Mouse (Mus musculus): ENCODE results near the gene Dmkn. TPM values are rescaled to one million over a fixed set of nuclear protein-coding genes. Genes with fewer than 3 reads are reported as not detected.

The Dmkn gene
- polyA plus RNA-seq, 1 experiment from 2014 or later: 12.7 TPM

GRCm38 (mm10) chr7:30761769-30762352 is 1.7 kb upstream of the Dmkn start:
- no peak for DNase-seq (ENCODE audit: low spot score)

- no peak for DNase-seq (ENCODE audit: low spot score)
Observed at GRCm38 (mm10) chr7:30765173-30765572, 1.6 kb downstream of the Dmkn start.

GRCm38 (mm10) chr7:30766408-30766807 is 2.9 kb downstream of the Dmkn start:
- DNase-seq (ENCODE audit: low spot score): no peak

DNA sequence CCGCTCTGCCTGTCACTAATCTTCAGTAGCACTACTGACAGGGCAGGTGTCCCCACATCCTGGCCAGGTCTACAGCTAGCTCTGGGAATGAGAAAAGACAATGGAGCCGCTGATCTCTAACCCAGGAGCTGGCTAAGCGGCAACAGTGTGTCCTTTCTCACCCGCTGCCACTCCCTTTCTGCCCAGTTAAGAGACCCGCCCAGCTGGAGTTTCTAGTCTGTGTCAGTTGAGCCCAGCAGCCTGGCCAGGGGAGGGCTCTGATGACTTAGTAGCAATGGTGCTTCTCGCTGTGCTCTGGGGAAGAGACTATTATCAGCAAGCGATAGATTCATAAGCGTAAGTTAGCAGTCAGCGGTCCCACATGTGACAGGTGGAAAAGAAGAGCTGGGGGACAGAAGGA is 5.7 kb downstream of the Dmkn start:
- no peak for DNase-seq (ENCODE audit: low spot score)

DNA sequence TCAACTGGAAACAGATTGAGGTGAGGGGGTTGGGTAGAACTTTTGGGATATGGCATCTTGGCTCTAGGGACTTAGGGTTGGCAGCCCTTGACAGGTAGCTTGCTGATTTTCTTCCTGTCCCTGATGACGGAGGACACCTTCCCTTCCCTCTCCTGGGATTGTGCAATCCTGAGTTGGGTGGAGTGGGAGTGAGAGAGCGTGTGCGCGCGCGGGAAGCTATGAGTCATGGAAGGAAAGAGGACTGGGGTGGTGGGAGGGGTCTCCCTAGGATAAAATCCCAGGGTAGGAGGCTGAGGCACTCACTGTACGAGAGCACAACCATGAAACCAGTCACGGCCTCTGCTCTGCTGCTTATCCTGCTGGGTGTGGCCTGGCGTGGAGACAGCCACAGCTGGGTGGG is 12.5 kb downstream of the Dmkn start:
- no peak for DNase-seq (ENCODE audit: low spot score)

DNA sequence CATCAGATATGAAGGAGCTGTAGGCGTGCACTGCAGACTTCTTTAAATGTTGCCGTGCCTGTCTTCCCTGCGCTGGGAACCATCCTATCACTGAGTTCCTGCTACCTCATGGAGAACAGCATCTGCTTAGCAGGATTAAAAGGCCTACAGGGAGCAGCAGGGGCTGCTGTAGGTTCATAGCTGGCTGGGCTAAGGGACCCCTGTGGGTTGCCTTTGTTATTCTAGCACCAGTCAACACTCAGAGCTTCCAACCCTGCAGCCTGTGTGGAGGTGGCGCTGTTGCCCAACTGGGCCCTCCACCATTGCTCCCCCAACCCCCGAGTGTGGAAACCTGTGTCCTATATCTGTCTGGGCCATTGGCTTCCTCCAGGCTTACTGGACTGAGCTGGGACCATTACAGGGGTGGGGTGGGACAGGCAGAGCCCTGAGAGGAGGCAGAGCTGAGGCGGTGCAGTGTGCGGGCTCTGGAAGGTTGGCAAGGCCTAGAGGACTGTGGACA is 13.6 kb downstream of the Dmkn start:
- DNase-seq (ENCODE audit: low spot score): no peak

DNA sequence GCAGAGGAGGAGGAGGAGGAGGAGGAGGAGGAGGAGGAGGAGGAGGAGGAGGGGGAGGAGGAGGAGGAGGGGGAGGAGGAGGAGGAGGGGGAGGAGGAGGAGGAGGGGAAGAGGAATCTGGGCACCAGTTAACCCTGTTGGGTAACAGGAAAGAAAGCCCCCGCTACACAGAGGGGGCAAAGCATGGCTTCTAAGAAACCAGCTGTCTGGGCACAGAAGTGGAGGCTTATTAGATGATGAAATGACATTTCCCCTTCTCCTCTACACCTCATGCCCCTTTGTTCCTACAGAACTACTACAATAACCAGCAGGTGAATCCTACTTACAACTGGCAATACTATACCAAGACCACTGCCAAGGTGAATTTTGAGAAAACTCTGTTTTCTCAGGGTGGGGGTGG is 14.4 kb downstream of the Dmkn start:
- DNase-seq (ENCODE audit: low spot score): no peak

DNA sequence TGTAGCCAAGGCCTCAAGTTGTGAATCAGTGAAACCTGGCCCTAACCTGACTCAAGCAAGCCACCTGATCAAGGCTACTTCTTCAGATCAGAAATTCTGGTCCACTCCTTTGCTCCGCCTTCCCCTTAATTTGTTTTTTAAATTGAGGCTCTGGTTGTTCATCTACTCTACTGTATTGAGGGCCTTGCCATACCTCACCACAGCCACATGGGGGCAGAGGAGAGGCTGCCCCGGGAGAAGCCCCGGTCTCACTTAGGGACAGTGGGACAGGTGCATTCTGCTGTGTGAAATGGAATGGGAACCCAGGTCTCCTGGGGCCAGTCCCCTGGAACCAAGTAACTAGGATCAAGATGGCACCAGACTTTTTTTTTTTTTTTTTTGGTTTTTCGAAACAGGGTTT is 18.2 kb downstream of the Dmkn start:
- peak; percentile 50 for DNase-seq (ENCODE audit: low spot score)

GRCm38 (mm10) chr7:30782658-30783057 is 19.1 kb downstream of the Dmkn start:
- no peak for DNase-seq (ENCODE audit: low spot score)

- no peak for DNase-seq (ENCODE audit: low spot score)
Observed at GRCm38 (mm10) chr7:30785154-30785553, 21.6 kb downstream of the Dmkn start.

DNA sequence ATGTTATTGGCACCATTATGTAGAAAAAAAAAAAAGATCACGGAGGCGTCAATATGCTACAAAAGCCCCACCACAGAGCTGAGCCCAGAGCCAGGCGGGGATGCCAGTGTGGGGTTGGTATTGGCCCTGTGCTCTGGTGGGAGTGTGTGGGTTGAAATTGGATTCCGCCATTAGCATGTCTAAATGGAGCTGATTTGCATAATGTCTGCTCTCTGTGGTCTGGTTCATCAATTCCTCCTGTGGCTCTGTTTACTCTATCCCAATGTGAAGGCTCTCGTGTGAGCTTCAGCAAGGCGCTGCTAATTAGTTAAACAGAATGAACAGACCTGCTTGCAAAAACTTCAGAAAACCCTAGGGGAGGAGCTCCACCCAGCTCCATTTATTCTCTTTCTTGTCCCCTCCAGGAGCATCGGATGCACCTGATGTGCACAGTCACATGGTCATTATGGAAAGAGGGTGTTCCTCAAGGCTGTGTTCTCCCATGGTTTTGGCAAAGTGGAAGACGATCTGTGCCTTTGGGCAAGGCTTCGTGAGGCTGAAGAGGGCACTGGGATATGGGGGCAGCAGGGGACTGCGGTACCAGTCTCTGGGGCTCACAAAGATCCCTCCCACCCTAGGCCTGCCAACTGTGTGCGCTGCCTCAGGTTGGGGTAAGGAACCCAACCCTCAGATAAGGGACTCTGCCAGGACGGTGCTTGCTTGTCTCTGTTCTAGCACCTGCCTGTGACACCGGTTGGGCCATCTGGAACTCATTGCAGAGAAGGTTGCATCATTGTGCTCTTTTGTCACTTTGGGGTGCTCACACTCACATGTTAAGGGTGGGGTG is 22.4 kb downstream of the Dmkn start:
- no peak for DNase-seq (ENCODE audit: low spot score)

- no peak for DNase-seq (ENCODE audit: low spot score)
Observed at GRCm38 (mm10) chr7:30787377-30788022, 23.9 kb downstream of the Dmkn start, which contains the start of gene Krtdap. Gene Krtdap (plus strand): TSS chr7:30787896.

DNA sequence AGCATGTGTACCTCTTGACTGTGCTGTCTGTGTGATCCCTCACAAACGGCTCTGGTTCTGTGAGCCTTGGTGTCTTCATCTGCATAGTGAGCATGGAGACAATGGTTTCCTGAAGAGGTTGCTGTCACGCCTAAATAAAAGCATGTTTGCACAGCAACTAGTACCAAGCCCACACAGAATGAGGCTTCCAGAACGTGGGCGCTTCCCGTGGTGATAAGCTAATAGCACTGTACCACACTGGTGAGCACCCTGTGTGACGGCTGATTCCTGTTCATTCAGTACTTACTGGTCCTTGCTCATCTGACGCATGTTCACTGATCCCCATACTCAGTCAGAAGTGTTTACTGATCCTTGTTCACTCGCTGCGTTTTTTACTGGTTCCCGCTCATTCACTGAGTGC is 26.6 kb downstream of the Dmkn start:
- DNase-seq (ENCODE audit: low spot score): no peak

- no peak for DNase-seq (ENCODE audit: low spot score)
Observed at GRCm38 (mm10) chr7:30791921-30792320, 28.4 kb downstream of the Dmkn start.

GRCm38 (mm10) chr7:30794921-30795320 is 31.4 kb downstream of the Dmkn start:
- no peak for DNase-seq (ENCODE audit: low spot score)

- DNase-seq (ENCODE audit: low spot score): no peak
Observed at GRCm38 (mm10) chr7:30796790-30797189, 33.2 kb downstream of the Dmkn start.

DNA sequence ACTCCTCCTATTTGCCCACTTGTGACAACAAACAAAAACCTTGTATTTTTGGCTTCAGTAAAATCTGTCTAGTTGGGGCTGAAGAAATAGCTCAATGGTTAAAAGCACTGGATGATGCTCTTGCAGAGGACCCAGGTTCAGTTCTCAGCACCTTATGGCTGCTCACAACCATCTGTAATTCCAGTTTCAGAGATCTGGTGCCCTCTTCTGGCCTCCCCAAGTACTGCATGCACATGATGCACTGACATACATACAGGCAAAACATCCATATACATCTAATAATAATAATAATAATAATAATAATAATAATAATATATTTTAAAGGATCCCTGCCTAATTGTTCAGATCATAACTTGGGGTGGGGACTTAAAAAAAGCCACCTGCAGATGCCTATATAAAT is 37.1 kb downstream of the Dmkn start:
- DNase-seq (ENCODE audit: low spot score): no peak

DNA sequence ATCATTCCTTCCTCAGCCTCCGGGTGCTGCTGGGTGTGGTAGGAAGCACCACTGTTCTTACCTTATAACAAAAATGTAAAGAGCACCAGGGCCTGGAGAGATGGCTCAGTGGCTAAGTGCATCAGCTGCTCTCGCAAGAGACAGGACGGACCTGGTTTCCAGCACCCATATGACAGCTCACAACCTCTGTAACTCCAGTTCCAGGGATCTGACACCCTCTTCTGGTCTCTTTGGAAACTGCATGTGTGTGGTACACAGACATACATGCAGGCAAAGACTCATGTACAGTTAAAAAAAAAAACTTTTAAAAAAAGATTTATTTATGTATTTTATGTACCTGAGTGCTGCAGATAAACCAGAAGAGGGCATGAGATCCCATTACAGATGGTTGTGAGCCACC is 39.7 kb downstream of the Dmkn start:
- no peak for DNase-seq (ENCODE audit: low spot score)

GRCm38 (mm10) chr7:30804026-30804715 is 40.6 kb downstream of the Dmkn start:
- no peak for DNase-seq (ENCODE audit: low spot score)

DNA sequence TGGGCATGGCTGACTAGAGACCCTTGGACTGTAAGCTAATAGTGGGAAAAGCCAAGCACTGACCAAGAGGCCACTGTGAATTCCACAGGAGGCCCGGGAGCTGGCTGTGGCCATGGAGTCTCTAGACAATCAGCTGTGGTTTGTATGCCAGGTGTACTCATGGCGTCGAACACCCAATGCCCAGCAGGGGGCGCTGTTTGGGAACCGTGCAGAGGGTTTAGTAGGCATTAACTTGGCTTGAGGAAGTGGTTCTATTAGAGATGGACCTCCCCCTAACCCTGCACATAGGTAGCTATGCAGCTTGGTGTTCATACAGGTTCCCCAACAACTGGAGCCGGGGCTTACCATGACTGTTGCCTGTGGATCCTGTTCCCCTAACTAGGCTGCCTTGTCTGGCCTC is 42.4 kb downstream of the Dmkn start:
- DNase-seq (ENCODE audit: low spot score): peak; percentile 48

DNA sequence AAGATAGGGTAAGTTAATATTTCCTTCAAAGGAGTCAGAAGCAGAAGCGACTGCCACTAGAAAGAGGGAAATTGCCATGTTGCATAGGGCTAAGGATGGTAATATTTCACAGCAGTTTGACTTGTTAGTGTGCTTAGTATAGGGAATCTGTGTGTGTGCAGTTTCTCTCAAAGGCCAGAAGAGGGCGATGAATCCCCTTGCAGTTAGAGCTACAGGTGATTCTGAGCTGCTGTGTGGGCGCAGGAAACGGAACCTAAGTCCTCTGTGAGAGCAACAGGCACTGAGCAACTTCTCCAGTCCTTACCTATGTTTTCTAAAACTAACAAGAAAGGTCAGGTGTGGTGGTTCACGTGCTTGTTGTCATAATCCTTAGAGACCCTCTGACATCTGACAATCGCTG is 46.8 kb downstream of the Dmkn start:
- peak; percentile 37 for DNase-seq (ENCODE audit: low spot score)

Measured in thymus, postnatal 0 days (tissue).